Mouse (Mus musculus) olfactory bulb, adult 2 months (tissue): ENCODE data around the gene A730061H03Rik.

Experiments
- CTCF ChIP-seq: fragments of 200-500 bp; IDR thresholded peaks from 2 replicates; pipeline ENCODE4 v1.5.1; 2012; ENCODE audit warnings: low read depth, mild to moderate bottlenecking, low read length, moderate library complexity; ENCODE audit not compliant: insufficient read depth
- POLR2A ChIP-seq: fragments of 200-500 bp; IDR thresholded peaks from 2 replicates; pipeline ENCODE4 v1.6.1; 2012; ENCODE audit warnings: mild to moderate bottlenecking, low read depth, low read length, moderate library complexity; ENCODE audit not compliant: insufficient read depth

GRCm38 (mm10) chr14:55540787-55541321, 19.4 kb downstream of the A730061H03Rik start:
- TF ChIP-seq POLR2A (no peak), CTCF (no peak)
